Mouse (Mus musculus): ENCODE data around the gene Cldn13. TPM values are rescaled to one million over a fixed set of nuclear protein-coding genes. Genes with fewer than 3 reads are reported as not detected.

The Cldn13 gene
- polyA plus RNA-seq, 1 experiment: 11.2 TPM

DNA sequence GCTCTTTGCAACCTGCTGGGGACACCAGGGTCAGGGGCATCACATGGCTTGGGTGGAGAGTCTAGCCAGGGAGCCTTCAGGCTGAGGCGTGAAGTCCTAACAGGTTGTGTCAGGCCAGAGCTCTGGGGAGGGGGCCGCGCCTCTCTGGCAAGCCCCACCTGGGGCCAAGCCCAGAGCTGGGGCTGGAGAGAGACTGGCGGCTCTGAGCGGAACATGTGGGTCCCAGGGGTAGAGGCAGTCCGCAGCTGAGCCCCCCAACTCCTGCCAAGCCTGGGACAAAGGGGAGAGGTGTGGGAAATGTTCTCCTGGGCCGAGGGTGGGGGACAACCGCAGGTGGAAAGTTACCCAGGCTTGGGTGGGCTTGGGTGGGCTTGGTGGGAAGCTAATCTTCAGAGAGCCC lies 18.4 kb downstream of the Cldn13 start:
- Histone ChIP-seq H3K27me3 (ENCODE audit: control insufficient read depth, insufficient read depth, low read length) (no peaks in the 10 kb centered on the region), H3K4me1 (ENCODE audit: control insufficient read depth, insufficient read depth, low read length) (no peaks in the 10 kb centered on the region), H3K36me3 (ENCODE audit: control insufficient read depth, insufficient read depth, low read length) (no peaks in the 10 kb centered on the region), H3K27ac (ENCODE audit: control insufficient read depth, insufficient read depth, low read depth, low read length) (no peak overlapping the region), H3K4me3 (ENCODE audit: control insufficient read depth, low read depth, low read length) (no peak overlapping the region)
- TF ChIP-seq POLR2A (IDR thresholded peaks at IDR 0.05; ENCODE audit: control insufficient read depth, low read depth, low read length) (no peak), CTCF (IDR thresholded peaks at IDR 0.05; ENCODE audit: control insufficient read depth, insufficient read depth, insufficient replicate concordance, low read depth, low read length) (no peak)

DNA sequence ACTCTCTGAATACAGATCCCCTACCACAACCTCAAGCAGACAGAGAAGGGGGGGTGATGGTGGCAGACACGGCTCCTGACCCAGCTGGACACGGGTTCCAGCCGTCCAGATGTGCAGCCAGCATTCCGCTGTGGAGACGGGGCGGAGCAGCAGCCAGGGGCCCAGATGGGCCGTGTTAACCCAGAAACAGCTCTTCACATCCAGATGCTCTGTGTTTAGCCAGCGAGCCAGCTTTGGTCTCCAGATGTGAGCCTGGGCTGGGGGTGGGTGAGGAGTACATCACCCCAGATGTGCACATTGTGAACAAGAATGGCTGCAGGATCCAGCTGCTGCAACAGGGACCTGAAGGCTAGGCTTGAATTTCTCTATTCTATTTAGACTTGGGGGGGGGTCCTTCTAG lies 20.0 kb downstream of the Cldn13 start:
- Histone ChIP-seq H3K4me3 (ENCODE audit: control insufficient read depth, low read depth, low read length) (no peak overlapping the region), H3K4me1 (ENCODE audit: control insufficient read depth, insufficient read depth, low read length) (no peaks in the 10 kb centered on the region), H3K27me3 (ENCODE audit: control insufficient read depth, insufficient read depth, low read length) (no peaks in the 10 kb centered on the region), H3K36me3 (ENCODE audit: control insufficient read depth, insufficient read depth, low read length) (no peaks in the 10 kb centered on the region), H3K27ac (ENCODE audit: control insufficient read depth, insufficient read depth, low read depth, low read length) (no peak overlapping the region)
- no peak for TF ChIP-seq CTCF (IDR thresholded peaks at IDR 0.05; ENCODE audit: control insufficient read depth, insufficient read depth, insufficient replicate concordance, low read depth, low read length)
- TF ChIP-seq POLR2A (IDR thresholded peaks at IDR 0.05; ENCODE audit: control insufficient read depth, low read depth, low read length): no peak

DNA sequence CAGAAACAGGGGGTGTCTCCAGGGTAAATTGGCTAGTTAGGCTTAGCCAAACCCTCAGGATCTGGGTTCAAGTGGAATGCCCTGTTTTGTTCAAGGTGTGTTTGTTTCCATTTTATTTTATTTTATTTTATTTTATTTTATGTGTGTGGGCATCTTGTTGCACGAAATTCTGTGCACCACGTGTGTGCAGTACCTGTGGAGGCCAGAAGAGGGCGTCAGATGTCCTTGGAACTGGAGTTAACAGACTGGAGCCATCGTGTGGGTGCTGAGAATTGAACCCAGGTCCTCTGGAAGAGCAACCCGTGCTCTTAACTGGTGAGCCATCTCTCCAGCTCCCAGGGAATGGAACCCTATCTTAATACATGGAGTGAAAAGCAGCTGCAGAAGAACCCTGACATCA lies 22.6 kb downstream of the Cldn13 start:
- Histone ChIP-seq H3K4me1 (ENCODE audit: control insufficient read depth, insufficient read depth, low read length) (peaks cover 2% of the 10 kb centered on the region; the same call in 1 of the 2 replicates), H3K4me3 (ENCODE audit: control insufficient read depth, low read depth, low read length) (no peak overlapping the region), H3K27me3 (ENCODE audit: control insufficient read depth, insufficient read depth, low read length) (no peaks in the 10 kb centered on the region), H3K36me3 (ENCODE audit: control insufficient read depth, insufficient read depth, low read length) (no peaks in the 10 kb centered on the region), H3K27ac (ENCODE audit: control insufficient read depth, insufficient read depth, low read depth, low read length) (no peak overlapping the region)
- TF ChIP-seq CTCF (IDR thresholded peaks at IDR 0.05; ENCODE audit: control insufficient read depth, insufficient read depth, insufficient replicate concordance, low read depth, low read length) (peak; percentile 74; the same call in 1 of the 2 replicates), POLR2A (IDR thresholded peaks at IDR 0.05; ENCODE audit: control insufficient read depth, low read depth, low read length) (no peak)

DNA sequence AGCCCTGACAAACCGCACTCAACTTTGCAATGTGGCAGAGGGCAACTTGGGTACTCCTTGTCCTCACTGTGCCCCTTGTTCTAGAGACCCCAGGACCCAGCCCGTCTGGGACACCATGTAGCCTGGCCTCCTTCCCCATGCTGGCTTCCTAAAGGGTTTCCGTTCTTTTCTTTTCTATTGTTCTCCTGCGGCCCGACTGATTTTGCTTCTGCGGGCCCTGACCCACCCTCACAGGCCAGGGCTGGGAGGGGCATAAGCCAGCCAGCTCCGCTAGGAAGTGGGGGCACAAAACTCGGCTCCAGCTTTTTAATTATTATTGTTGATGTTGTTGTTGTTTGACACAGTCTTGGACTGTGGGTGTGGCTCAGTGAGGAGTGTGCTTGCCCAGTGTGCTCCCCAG lies 23.8 kb downstream of the Cldn13 start:
- no peak for TF ChIP-seq POLR2A (IDR thresholded peaks at IDR 0.05; ENCODE audit: control insufficient read depth, low read depth, low read length)
- TF ChIP-seq CTCF (IDR thresholded peaks at IDR 0.05; ENCODE audit: control insufficient read depth, insufficient read depth, insufficient replicate concordance, low read depth, low read length): no peak
- Histone ChIP-seq H3K4me3 (ENCODE audit: control insufficient read depth, low read depth, low read length) (no peak overlapping the region), H3K36me3 (ENCODE audit: control insufficient read depth, insufficient read depth, low read length) (no peaks in the 10 kb centered on the region), H3K27me3 (ENCODE audit: control insufficient read depth, insufficient read depth, low read length) (no peaks in the 10 kb centered on the region), H3K27ac (ENCODE audit: control insufficient read depth, insufficient read depth, low read depth, low read length) (no peak overlapping the region), H3K4me1 (ENCODE audit: control insufficient read depth, insufficient read depth, low read length) (peaks cover 2% of the 10 kb centered on the region; the same call in 1 of the 2 replicates)

DNA sequence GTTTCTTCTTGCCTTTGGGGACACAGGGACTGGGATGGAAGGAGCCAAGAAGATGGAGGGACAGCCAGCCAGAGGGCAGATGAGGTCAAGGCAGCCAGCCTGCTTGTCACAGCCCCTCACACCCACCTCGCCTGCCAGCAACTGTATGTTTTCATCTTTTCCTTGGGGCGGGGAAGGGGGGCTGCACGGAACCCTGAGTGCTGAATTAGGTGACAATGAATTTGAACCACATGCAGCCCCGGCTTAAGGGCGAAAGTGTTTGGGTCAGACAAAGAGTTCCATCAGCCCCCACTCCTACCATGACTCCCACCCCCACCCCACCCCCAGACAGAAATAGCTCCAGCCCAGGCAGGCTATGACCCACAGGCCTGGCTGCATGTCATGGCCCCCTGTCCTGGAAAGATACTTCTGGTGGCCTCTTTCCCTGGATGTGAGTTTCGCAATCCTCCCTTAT lies 24.7 kb downstream of the Cldn13 start:
- H3K4me1 ChIP-seq (ENCODE audit: control insufficient read depth, insufficient read depth, low read length): peaks cover 2% of the 10 kb centered on the region; the same call in 1 of the 2 replicates
- TF ChIP-seq CTCF (IDR thresholded peaks at IDR 0.05; ENCODE audit: control insufficient read depth, insufficient read depth, insufficient replicate concordance, low read depth, low read length) (no peak), POLR2A (IDR thresholded peaks at IDR 0.05; ENCODE audit: control insufficient read depth, low read depth, low read length) (no peak)
- H3K27me3 ChIP-seq (ENCODE audit: control insufficient read depth, insufficient read depth, low read length): no peaks in the 10 kb centered on the region
- no peaks in the 10 kb centered on the region for H3K36me3 ChIP-seq (ENCODE audit: control insufficient read depth, insufficient read depth, low read length)
- H3K27ac ChIP-seq (ENCODE audit: control insufficient read depth, insufficient read depth, low read depth, low read length): no peak overlapping the region
- no peak overlapping the region for H3K4me3 ChIP-seq (ENCODE audit: control insufficient read depth, low read depth, low read length)

DNA sequence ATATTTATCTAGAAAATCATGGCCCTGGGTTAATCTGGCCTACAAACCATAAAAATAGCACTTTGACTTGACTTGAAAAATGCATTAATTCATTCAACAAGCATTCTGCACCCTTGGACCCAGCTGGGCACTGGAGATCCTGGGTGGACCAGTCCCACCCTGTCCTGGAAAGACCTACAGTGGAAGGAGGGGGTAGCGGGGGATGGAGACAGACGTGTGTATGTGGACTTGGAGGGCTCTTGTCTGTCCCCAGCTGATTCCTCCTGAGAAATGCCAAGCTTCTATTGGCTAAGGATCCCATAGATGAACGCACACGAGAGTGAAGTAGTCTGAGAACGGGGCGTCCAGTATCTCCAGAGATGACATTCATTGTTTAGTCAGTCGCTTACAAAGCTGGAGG lies 26.8 kb downstream of the Cldn13 start:
- TF ChIP-seq POLR2A (IDR thresholded peaks at IDR 0.05; ENCODE audit: control insufficient read depth, low read depth, low read length) (no peak), CTCF (IDR thresholded peaks at IDR 0.05; ENCODE audit: control insufficient read depth, insufficient read depth, insufficient replicate concordance, low read depth, low read length) (no peak)
- H3K27ac ChIP-seq (ENCODE audit: control insufficient read depth, insufficient read depth, low read depth, low read length): no peak overlapping the region

DNA sequence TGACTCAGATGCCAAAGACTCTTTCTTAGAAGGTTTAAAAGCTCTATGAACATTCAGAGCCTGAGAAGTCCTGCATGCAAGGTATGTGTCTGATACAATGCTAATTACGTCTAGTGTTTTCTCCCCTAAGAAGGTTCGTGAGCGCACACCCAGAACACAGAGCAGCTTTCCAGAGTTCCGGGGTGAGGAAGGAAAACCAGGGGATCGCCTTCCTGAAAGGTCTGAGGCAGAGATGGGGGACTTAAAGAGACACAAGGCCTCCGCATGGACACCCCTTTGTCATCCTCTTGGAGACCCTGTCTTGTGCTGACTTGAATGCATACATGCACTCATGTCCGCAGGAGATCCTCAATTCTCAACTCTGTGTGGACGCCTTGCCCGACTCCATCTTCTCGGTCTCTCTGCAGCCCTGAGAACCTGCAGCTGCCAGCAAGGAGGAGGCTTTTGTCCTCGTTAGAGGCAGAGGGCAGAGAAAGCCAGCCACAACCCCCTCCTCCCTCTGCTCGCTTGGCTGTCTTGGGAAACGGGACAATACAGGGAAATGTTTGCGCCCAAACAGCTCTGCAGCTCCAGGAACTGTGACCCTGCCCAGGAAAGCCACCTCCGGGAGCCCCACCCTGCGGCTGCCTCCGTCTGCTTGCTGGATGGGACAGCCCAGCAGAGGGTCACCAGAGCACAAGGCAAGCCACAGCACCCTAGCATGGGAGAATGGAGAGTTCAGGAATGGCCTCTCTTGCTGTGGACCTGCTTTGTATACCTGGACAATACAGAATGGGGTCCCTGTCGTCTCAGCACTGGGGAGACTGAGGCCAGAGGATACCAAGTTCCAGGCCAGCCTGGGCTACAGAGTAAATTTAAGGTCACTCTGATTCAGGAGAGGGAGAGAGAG lies 27.6 kb downstream of the Cldn13 start:
- H3K27ac ChIP-seq (ENCODE audit: control insufficient read depth, insufficient read depth, low read depth, low read length): 0 out of 2 replicates have a peak overlapping the region, but pooled peaks have one; percentile 10
- no peaks in the 10 kb centered on the region for H3K36me3 ChIP-seq (ENCODE audit: control insufficient read depth, insufficient read depth, low read length)
- H3K27me3 ChIP-seq (ENCODE audit: control insufficient read depth, insufficient read depth, low read length): no peaks in the 10 kb centered on the region
- H3K4me3 ChIP-seq (ENCODE audit: control insufficient read depth, low read depth, low read length): no peak overlapping the region
- no peak for TF ChIP-seq CTCF (IDR thresholded peaks at IDR 0.05; ENCODE audit: control insufficient read depth, insufficient read depth, insufficient replicate concordance, low read depth, low read length)
- no peak for TF ChIP-seq POLR2A (IDR thresholded peaks at IDR 0.05; ENCODE audit: control insufficient read depth, low read depth, low read length)
- H3K4me1 ChIP-seq (ENCODE audit: control insufficient read depth, insufficient read depth, low read length): peaks cover 2% of the 10 kb centered on the region; the same call in 1 of the 2 replicates

More for the DNA sequence above, 26.8 kb downstream of the Cldn13 start:
- Histone ChIP-seq H3K36me3 (ENCODE audit: control insufficient read depth, insufficient read depth, low read length) (no peaks in the 10 kb centered on the region), H3K4me3 (ENCODE audit: control insufficient read depth, low read depth, low read length) (no peak overlapping the region), H3K27me3 (ENCODE audit: control insufficient read depth, insufficient read depth, low read length) (no peaks in the 10 kb centered on the region), H3K4me1 (ENCODE audit: control insufficient read depth, insufficient read depth, low read length) (peaks cover 2% of the 10 kb centered on the region; the same call in 1 of the 2 replicates)
